Mouse (Mus musculus) MEL (cell line): Measurements from ENCODE around the gene Rhof. TPM values are rescaled to one million over a fixed set of nuclear protein-coding genes. Genes with fewer than 3 reads are reported as not detected.

Source experiments
- DNase-seq: peaks from one replicate; pipeline ENCODE4 v3.0.0; 2011; ENCODE audit warnings: low read depth, low spot score
- H3K27ac ChIP-seq: 2 replicates; pipeline ENCODE4 v1.5.1; 2012; ENCODE audit warnings: low read depth, mild to moderate bottlenecking, control low read depth, low read length, moderate library complexity; ENCODE audit not compliant: control insufficient read depth
- H3K27me3 ChIP-seq, 2 experiments: fragments of 150-350 bp in 1 of 2; sonication (generic) in 1 of 2; 2 replicates each; pipeline ENCODE4 v1.6.1; 2012; ENCODE audit warnings: low read length in 2 of 2, mild to moderate bottlenecking in 2 of 2, improper control_type of control experiment in 1 of 2, moderate library complexity in 1 of 2; ENCODE audit not compliant: insufficient read depth in 2 of 2, control insufficient read depth in 1 of 2
- H3K36me3 ChIP-seq, 2 experiments: 2 replicates each; pipeline ENCODE4 v1.6.1; 2012 to 2014; ENCODE audit warnings: low read length in 2 of 2, improper control_type of control experiment in 1 of 2, inconsistent platforms in 1 of 2, mild to moderate bottlenecking in 1 of 2; ENCODE audit not compliant: insufficient read depth in 2 of 2, control insufficient read depth in 1 of 2
- H3K4me1 ChIP-seq, 2 experiments: fragments of 150-350 bp in 1 of 2; sonication (generic) in 1 of 2; 2 replicates each; pipeline ENCODE4 v1.6.1; 2012; ENCODE audit warnings: low read length in 2 of 2, improper control_type of control experiment in 1 of 2, mild to moderate bottlenecking in 1 of 2; ENCODE audit not compliant: insufficient read depth in 2 of 2, control insufficient read depth in 1 of 2
- H3K4me3 ChIP-seq, 2 experiments: fragments of 150-350 bp in 1 of 2; sonication (generic) in 1 of 2; 2 replicates each; pipeline ENCODE4 v1.5.1; 2012; ENCODE audit warnings: low read depth in 2 of 2, low read length in 2 of 2, mild to moderate bottlenecking in 2 of 2, moderate library complexity in 2 of 2, control low read depth in 1 of 2, improper control_type of control experiment in 1 of 2; ENCODE audit not compliant: control insufficient read depth in 1 of 2, insufficient read depth in 1 of 2
- H3K79me2 ChIP-seq: 2 replicates; pipeline ENCODE4 v1.6.1; 2012; ENCODE audit warnings: mild to moderate bottlenecking, low read length, moderate library complexity; ENCODE audit not compliant: control insufficient read depth, poor library complexity, insufficient read depth
- H3K9ac ChIP-seq: 2 replicates; pipeline ENCODE4 v1.6.1; 2012; ENCODE audit warnings: low read depth, mild to moderate bottlenecking, control low read depth, low read length, moderate library complexity; ENCODE audit not compliant: control insufficient read depth, poor library complexity, severe bottlenecking
- H3K9me3 ChIP-seq: fragments of 150-350 bp; sonication (generic); replicated peaks from 2 replicates; pipeline ENCODE4 v1.6.1; 2012; ENCODE audit warnings: mild to moderate bottlenecking, low read length, improper control_type of control experiment, moderate library complexity; ENCODE audit not compliant: insufficient read depth
- EP300 ChIP-seq, 2 experiments: IDR thresholded peaks; 2 replicates each; pipeline ENCODE4 v1.6.1; 2011; ENCODE audit warnings: improper control_type of control experiment in 2 of 2, low read length in 2 of 2, low read depth in 1 of 2, mild to moderate bottlenecking in 1 of 2
- ETS1 ChIP-seq: IDR thresholded peaks from 2 replicates; pipeline ENCODE4 v1.6.1; 2012; ENCODE audit warnings: low read depth, mild to moderate bottlenecking, inconsistent platforms, low read length, improper control_type of control experiment, moderate library complexity
- GATA1 ChIP-seq: IDR thresholded peaks from 2 replicates; pipeline ENCODE4 v1.6.1; 2011; ENCODE audit warnings: low read depth, low read length, improper control_type of control experiment
- HCFC1 ChIP-seq: IDR thresholded peaks from 2 replicates; pipeline ENCODE4 v1.6.1; 2012; ENCODE audit warnings: low read depth, mild to moderate bottlenecking, inconsistent platforms, low read length, improper control_type of control experiment, moderate library complexity
- MAZ ChIP-seq: IDR thresholded peaks from 2 replicates; pipeline ENCODE4 v1.6.1; 2012; ENCODE audit warnings: low read depth, mild to moderate bottlenecking, inconsistent platforms, low read length, improper control_type of control experiment
- MEF2A ChIP-seq: IDR thresholded peaks from 2 replicates; pipeline ENCODE4 v1.6.1; 2014; ENCODE audit warnings: low read depth, mild to moderate bottlenecking, inconsistent platforms, low read length, improper control_type of control experiment; ENCODE audit not compliant: poor library complexity, insufficient replicate concordance, severe bottlenecking; ENCODE audit errors: extremely low read depth
- MXI1 ChIP-seq: IDR thresholded peaks from 2 replicates; pipeline ENCODE4 v1.6.1; 2011; ENCODE audit warnings: mild to moderate bottlenecking, low read depth, low read length, improper control_type of control experiment
- MYB ChIP-seq: IDR thresholded peaks from 2 replicates; pipeline ENCODE4 v1.6.1; 2011; ENCODE audit warnings: mild to moderate bottlenecking, low read depth, low read length, improper control_type of control experiment
- MYC ChIP-seq: IDR thresholded peaks from 2 replicates; pipeline ENCODE4 v1.6.1; 2011; ENCODE audit warnings: low read depth, mild to moderate bottlenecking, low read length, improper control_type of control experiment, moderate library complexity
- NRF1 ChIP-seq: IDR thresholded peaks from 2 replicates; pipeline ENCODE4 v1.6.1; 2014; ENCODE audit warnings: low read depth, mild to moderate bottlenecking, inconsistent platforms, low read length, improper control_type of control experiment, moderate library complexity; ENCODE audit not compliant: poor library complexity, insufficient read depth, severe bottlenecking
- POLR2AphosphoS2 ChIP-seq: IDR thresholded peaks from 2 replicates; pipeline ENCODE4 v1.6.1; 2011; ENCODE audit warnings: low read length, improper control_type of control experiment
- RAD21 ChIP-seq: IDR thresholded peaks from 2 replicates; pipeline ENCODE4 v1.6.1; 2011; ENCODE audit warnings: mild to moderate bottlenecking, low read depth, low read length, improper control_type of control experiment
- RCOR1 ChIP-seq: IDR thresholded peaks from 2 replicates; pipeline ENCODE4 v1.6.1; 2012; ENCODE audit warnings: low read depth, mild to moderate bottlenecking, inconsistent platforms, low read length, improper control_type of control experiment
- SIN3A ChIP-seq: IDR thresholded peaks from 2 replicates; pipeline ENCODE4 v1.6.1; 2012; ENCODE audit warnings: low read length, improper control_type of control experiment, inconsistent platforms
- SMC3 ChIP-seq: IDR thresholded peaks from 2 replicates; pipeline ENCODE4 v1.6.1; 2011; ENCODE audit warnings: low read depth, low read length, improper control_type of control experiment
- TBP ChIP-seq: IDR thresholded peaks from 2 replicates; pipeline ENCODE4 v1.8.0; 2011; ENCODE audit warnings: low read depth, low read length, improper control_type of control experiment
- TCF12 ChIP-seq: IDR thresholded peaks from 2 replicates; pipeline ENCODE4 v1.6.1; 2014; ENCODE audit warnings: low read depth, mild to moderate bottlenecking, inconsistent platforms, low read length, improper control_type of control experiment, moderate library complexity
- UBTF ChIP-seq: IDR thresholded peaks from 2 replicates; pipeline ENCODE4 v1.6.1; 2012; ENCODE audit warnings: low read depth, mild to moderate bottlenecking, inconsistent platforms, low read length, improper control_type of control experiment, moderate library complexity, borderline replicate concordance; ENCODE audit not compliant: insufficient read depth
- USF2 ChIP-seq, 2 experiments: IDR thresholded peaks; 2 replicates each; pipeline ENCODE4 v1.6.1; 2011 to 2012; ENCODE audit warnings: improper control_type of control experiment in 2 of 2, low read length in 2 of 2, borderline replicate concordance in 1 of 2, inconsistent platforms in 1 of 2, low read depth in 1 of 2, mild to moderate bottlenecking in 1 of 2; ENCODE audit not compliant: insufficient read depth in 1 of 2
- ZKSCAN1 ChIP-seq: IDR thresholded peaks from 2 replicates; pipeline ENCODE4 v1.6.1; 2012; ENCODE audit warnings: low read depth, mild to moderate bottlenecking, inconsistent platforms, low read length, improper control_type of control experiment, moderate library complexity
- polyA plus RNA-seq, 2 experiments: library from polyadenylated mRNA; stranded (reverse) in 1 of 2; unstranded in 1 of 2; fragments of >175 nt in 1 of 2; fragments of >200 nt in 1 of 2; gene quantifications; 2 replicates each; pipeline versions ENCODE4 v1.2.1 to v1.2.4; 2012; ENCODE audit warnings: low replicate concordance in 2 of 2, low read depth in 1 of 2; ENCODE audit not compliant: insufficient read length in 2 of 2, insufficient read depth in 1 of 2, missing spikeins in 1 of 2
- total RNA-seq: library from RNA; depleted of rRNA; stranded (reverse); fragments of 300-350 nt; gene quantifications from 2 replicates; pipeline ENCODE4 v1.2.3, GENCODE M21; 2012

Gene Rhof
- total and polyA plus RNA-seq, 3 experiments, result 2.5 to 10.4 TPM; not detected in 1

GRCm38 (mm10) chr5:123134186-123134874 lies 1.8 kb upstream of the Rhof start:
- Histone ChIP-seq H3K9me3 (no peaks in the 10 kb centered on the region), H3K27me3 (no peaks in the 10 kb centered on the region), H3K9ac (peak overlapping the region; percentile 26; the same call in 1 of the 2 replicates), H3K4me3 (no peak overlapping the region), H3K36me3 (peaks cover 0 to 34% of the 10 kb centered on the region in 2 experiments; a peak in 2 of 4 replicates), H3K4me1 (peaks cover 4 to 41% of the 10 kb centered on the region in 2 experiments; a peak in 3 of 4 replicates), H3K79me2 (peaks cover 27% of the 10 kb centered on the region), H3K27ac (peak overlapping the region; percentile 100)
- peak; percentile 44 for DNase-seq
- TF ChIP-seq SMC3, result 0 out of 2 replicates have a peak, but pooled peaks have one; percentile 3
- 0 out of 2 replicates have a peak, but pooled peaks have one; percentile 29 for TF ChIP-seq MXI1
- TF ChIP-seq NRF1, result peak; percentile 61
- TF ChIP-seq ETS1, result peak; percentile 62
- no peak for TF ChIP-seq USF2 (IDR thresholded peaks at IDR 0.05; ENCODE audit: borderline replicate concordance in 1 of 2, insufficient read depth in 1 of 2, low read depth in 1 of 2, low read length in 2 of 2)
- TF ChIP-seq, all 39 proteins: peak for 4

GRCm38 (mm10) chr5:123133784-123134143 lies 1.3 kb upstream of the Rhof start:
- TF ChIP-seq MXI1 (no peak), ETS1 (no peak), TCF12 (no peak), POLR2AphosphoS2 (no peak), RAD21 (no peak), ZKSCAN1 (no peak), MEF2A (no peak), TBP (no peak), HCFC1 (no peak), MYC (no peak), RCOR1 (no peak), SIN3A (no peak; the same call in 1 of the 2 replicates), GATA1 (no peak), EP300 (IDR thresholded peaks at IDR 0.05; ENCODE audit: low read depth in 1 of 2, low read length in 2 of 2) (no peak), MAZ (no peak), UBTF (no peak), MYB (no peak)
- TF ChIP-seq, all 39 proteins: peak for 0
- Histone ChIP-seq H3K36me3 (peaks cover 0 to 37% of the 10 kb centered on the region in 2 experiments; a peak in 2 of 4 replicates), H3K27me3 (no peaks in the 10 kb centered on the region), H3K27ac (peak overlapping the region; percentile 100; the same call in 1 of the 2 replicates), H3K4me1 (peaks cover 4 to 46% of the 10 kb centered on the region in 2 experiments; a peak in 3 of 4 replicates), H3K9ac (no peak overlapping the region), H3K4me3 (no peak overlapping the region), H3K79me2 (peaks cover 22% of the 10 kb centered on the region), H3K9me3 (no peaks in the 10 kb centered on the region)
- DNase-seq, result no peak
